Mouse (Mus musculus): Measurements from ENCODE around the gene Otub1.

The Otub1 gene

DNA sequence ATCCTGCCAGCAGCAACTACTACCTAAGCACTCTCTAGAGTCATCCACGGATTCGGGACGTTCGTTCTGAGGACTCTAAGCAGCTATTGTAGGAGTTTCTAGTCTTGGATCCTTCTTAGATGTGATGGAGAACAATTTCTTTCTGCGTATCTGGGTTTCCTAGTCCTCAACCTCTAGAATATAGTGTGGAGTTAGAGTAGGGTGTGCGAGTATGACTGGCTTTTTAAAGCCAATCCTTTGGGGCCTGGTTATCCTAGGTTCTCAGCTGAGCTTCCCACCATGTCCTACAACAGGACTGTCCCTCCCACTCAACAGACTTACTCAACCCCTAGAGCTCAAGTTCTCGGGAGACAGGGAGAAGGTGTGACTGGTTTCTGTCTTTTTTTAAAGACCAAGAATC lies 790 bp downstream of the Otub1 start:
- DNase-seq, result no peak

DNA sequence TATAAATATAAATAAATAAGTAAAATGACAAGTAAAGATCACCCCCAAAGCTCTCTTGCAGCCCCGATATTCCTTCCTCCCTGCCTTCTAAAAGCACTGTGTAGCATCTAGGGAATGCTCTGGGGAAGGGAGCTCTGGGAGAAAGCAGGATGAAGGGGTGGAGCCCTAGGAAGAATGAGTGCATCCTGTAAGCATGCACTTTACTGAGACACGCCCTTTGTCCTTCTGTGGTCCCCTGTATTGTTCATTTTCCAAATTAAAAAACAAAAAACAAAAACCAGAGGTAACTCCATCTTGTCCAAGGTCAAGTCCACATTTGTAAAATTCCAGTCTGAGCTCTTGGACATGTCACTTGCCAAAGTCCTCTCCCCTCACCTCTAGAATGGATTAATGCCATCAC lies 1.2 kb downstream of the Otub1 start:
- no peak for DNase-seq

DNA sequence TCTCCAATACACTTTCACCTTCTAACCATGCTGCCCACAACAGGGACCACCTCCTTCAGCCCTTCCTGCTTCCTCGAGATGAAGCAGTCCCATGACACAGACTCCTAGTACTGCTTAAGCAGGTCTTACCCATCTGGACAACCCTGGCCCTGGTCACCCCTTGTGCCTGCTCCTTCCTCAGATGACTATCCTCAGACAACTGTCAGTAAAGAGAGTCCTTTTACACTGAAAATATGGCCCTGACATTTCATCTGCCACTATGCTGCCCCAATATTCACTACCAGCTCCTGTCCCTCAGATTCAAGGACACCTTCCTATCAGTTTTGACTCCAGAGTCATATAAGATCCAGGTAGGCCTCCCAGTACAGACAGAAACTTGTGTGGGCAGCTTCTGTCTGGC lies 5.7 kb downstream of the Otub1 start:
- no peak for DNase-seq

DNA sequence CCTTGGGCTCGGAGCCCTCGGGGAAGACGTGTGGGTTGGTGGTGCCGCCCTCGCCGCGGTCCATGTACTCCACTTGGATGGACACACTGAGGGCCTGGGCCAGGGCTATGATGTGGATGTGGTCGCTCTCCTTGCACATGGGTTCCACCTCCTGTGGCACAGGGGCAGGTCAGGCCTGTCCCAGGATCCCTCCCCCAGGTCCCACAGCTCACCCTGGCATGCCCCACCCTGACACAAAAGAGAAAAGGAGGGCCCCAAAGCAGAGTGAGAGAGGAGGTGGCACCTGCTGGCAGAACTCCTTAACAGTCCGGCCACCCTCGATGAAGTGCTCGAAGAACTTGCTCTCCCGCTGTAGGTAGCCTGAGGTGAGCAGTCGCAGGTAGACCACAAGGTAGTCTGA lies 7.0 kb downstream of the Otub1 start:
- DNase-seq, result no peak

DNA sequence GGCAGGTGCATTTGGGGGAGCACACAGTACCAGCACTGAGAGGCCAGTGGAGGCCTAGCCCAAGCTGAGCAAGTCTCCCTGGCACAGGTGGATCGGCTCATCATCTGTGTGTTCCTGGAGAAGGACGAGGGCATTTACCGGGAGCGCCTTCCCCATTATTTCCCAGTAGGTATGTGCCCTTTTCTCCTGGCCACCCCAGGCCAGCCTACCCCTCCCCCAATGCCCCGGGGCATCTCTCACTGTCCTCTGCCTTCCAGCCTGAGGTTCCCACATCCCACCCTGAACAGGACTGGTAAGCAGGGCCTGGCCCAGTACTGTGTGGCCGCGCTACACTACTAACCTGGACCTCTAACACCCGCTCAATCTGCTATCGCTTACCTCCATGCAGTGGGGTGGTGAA lies 8.7 kb downstream of the Otub1 start:
- DNase-seq, result no peak

DNA sequence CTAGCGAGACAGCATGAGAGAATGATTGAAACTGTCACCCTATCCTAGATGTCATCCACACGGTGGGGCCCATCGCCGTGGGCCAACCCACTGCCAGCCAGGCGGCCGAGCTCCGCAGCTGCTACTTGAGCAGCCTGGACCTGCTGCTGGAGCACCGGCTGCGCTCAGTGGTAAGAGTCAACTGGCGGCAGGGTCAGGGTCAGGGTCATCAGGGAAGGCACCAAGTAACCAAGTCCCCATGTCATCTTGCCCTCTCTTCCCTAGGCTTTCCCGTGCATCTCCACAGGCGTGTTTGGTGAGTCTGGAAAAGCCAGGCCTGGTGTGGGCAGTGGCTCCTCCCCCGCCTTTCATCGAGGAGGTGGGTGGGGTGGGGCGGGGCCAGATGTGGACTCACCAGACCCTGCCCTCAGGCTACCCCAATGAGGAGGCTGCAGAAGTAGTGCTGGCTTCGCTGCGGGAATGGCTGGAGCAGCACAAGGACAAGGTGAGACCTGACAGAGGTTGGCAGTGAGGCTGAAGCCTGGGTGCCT lies 9.3 kb downstream of the Otub1 start:
- no peak for DNase-seq

DNA sequence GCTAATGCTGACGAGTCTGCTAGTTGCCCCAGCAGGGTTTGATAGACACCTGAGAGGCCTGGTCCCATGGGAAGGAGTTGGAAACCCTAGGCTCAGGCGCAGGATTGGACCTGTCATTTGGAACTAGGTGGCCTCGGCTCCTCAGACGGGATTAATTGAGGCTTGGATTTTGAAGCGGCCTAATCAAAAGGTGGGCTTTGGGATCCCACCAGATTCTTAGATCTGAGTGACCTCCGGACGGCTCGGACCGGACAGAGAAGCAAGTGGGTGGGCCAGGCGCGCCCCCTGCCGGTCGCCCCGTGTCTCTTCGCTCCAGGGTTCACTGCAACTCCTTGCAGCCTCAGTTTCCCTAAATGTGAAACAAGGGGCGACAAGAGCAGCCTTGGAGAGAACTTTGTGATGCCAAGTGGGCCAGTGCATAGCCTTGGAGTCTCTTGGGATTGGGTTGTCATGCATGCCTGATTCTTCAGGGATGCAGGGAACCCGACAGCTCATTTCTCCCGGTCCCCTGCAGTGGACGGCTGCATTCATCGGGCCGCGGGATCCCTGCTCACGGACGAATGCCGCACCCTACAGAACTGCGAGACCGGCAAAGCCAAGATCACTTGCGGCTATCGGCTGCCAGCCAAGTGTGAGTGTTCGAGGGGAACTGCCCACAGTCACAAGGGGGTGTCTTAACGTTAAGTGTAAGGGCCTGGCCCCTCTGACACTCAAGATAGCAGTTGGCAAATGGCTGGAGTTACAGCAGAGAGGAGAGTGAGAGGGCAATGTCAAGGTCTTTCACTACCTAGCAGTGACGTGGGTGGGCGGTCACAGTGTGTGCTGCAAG lies 10.0 kb downstream of the Otub1 start:
- DNase-seq, result peak; percentile 71

DNA sequence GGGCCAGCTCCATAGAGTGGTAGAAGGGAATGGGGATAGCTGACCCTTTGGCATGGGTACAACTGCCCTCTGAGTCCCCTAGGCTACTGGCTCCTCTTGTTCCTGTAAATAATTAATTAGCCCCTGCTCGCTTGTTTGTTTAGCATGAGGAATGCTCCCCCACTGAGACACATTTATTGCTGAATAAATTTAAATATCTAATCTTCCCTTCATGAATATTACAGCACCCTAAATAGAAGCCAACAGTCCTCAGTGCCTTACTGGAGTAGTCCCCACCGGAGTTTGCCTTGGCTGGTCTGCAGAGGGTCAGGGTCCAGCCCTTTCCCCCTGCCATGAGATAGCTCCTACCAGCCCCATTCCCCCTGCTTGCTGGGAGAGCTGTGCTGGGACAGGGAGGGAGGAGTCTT lies 13.6 kb downstream of the Otub1 start:
- DNase-seq, result no peak

DNA sequence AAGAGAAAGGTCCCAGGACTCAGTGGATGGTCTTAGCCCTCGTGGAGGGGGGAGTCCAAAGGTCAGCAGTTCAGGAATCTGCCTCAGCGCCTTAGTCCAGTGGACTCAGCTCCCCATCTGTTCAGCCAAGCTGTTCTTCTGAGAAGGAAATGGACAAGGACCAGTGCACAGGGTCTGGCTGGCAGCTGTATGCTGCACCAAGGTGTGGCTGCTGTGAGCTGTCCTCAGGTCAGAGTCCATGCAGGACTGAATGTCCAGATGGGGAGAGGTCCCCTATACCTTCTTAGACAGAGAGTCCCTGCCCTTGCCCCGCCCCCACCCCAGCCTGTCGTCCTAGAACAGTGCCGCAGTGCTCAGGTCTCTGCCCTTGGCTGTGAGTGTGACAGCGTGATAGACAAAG lies 14.5 kb downstream of the Otub1 start:
- no peak for DNase-seq

DNA sequence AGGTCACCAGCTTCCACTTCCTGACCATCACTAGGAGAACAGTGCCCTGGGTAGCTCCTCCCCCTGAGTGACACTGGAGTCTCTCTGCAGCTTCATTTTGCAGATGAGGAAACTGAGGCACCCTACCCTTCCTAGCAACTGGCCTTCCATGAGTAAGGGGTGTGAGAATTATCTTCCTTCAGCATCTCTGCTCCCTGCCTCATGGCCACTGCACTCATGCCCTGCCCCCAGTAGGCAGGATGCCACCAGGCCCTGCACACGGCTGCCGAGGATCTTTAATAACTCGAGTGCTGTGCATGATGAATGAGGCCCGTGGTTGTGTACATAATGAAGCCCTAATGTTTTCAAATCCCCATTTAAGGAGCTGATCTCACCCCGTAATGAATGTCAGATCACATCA lies 15.1 kb downstream of the Otub1 start:
- no peak for DNase-seq

DNA sequence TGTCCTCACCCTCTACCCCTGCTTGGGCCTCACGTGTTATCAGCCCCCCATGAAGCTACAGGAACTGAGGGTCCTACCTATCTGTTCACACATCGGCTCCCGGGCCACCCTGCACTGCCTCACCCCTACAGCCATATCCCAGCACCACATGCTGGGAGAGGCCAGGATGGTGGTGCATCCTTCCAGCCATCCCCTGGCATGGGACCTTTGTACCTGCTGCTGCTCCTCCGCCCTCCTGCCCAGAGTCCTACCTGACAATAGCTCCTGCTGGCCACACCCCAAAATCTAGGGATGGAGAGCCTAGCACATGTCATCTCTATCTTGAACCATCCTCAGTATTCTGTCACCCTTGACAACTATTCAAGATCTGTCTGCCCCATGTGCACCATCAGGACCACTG lies 17.1 kb downstream of the Otub1 start:
- DNase-seq, result no peak

DNA sequence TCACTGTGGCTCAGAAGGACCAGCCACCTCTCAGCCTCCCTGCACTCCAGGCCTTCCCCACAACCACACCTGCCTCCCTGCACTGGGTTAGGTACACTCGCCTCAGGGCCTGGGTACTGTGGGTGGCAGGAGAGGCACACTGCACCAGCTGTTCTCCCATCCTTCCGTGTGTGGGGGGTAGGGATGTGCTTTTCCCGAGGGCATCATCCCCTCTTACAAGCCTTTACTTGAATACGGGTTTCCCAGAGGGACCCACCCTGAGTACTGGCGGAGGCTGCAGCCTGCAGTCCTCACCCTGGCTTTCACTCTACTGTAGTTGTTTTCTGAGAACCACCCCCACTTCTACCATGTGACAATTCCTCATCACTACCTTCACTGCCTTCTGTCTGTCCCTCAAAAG lies 19.0 kb downstream of the Otub1 start:
- no peak for DNase-seq

DNA sequence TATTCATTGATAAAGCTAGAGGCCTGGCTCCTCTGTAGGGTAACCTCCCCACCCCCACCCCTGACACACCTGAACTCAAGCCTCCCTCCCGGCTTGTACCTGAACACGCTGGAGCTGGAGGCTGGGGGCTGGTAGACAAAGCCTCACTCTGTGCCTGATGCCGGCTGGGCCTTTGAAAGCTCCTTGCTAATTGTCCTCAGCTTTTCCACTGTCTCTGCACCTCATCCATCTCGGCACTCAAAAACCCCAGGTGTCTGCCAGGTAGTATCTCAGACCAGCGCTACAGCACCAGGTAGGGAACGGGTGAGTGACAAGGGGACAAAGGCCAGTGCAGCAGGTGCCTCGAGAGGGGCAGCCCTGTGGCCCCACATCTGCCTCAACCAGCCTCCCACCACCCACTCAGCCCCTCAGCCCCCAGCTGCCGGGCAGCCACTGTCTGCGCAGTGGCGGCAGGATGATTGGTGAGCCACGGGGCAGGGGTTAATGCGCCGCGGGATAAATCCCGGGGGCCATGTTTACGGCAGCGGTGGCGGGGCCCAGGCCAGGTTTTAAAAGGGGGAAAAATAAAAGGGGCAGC lies 20.3 kb downstream of the Otub1 start:
- DNase-seq, result no peak

DNA sequence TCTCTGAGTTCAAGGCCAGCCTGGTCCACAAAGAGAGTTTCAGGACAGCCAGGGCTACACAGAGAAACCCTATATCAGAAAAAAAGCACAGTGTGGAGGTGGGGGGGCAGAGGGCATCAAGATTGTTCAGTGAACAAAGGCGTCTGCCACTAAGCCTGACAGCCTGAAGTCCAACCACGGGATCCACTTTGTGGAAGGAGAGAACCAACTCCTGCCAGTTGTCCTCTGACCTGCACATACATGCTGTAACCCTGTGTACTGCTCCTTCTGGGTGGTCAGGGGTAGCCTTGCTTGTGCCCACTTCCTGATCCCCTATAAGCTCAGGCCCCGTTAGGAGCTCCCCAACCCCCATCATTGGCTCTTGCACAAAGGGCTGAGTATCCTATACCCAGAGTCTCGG lies 21.1 kb downstream of the Otub1 start:
- no peak for DNase-seq

DNA sequence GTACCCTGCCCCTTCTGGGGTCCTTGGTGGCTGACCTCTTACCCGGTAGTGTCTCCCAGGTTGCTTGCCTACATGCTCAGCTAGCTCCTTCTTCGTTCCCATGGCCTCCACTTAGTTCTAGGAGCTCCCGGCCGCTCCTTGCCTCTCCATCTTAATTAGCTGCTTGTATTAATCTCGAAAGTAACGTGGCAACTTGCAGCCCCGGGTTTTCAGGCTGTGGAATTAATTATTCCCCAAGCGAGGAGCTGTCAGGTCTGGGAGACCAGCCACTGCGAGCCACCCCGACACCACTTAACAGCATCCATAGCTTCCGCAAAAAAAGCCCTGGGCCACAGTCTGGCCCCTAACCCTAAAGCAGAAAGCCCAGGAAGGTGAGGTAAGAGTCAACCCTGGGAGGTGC lies 22.7 kb downstream of the Otub1 start:
- no peak for DNase-seq

DNA sequence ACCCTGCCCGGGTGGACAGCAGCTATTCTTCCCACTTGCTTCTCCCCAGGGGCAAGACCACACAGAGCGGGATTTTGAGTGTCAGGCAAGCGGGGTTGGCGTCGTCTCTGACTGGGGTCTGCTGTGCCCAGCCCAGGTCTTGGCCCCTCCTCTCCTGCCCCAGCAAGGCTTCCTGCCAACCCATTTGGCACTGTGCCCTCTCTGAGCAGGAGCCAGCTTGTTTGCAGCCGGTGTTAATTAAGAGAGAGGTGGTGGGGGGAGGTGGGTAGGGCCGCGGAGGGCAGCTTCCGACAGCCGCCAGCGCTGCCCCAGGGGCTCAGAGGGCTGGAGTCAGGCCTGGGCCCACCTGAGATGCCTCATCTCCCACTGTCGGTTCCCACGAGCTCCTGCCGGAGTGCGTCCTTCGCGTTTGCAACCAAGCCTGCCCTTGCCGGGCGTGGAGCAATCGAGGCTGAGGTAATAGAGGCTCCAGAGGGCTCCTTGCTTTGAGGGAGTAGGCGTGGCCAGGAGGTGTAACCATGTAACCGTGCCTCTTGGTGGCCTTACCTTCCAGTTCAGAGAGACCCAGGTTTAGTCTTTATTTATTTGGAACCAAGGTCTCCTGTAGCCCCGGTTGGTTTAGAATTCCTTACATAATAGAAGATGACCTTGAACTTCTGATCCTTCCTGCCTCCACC lies 23.7 kb downstream of the Otub1 start:
- peak; percentile 79 for DNase-seq

DNA sequence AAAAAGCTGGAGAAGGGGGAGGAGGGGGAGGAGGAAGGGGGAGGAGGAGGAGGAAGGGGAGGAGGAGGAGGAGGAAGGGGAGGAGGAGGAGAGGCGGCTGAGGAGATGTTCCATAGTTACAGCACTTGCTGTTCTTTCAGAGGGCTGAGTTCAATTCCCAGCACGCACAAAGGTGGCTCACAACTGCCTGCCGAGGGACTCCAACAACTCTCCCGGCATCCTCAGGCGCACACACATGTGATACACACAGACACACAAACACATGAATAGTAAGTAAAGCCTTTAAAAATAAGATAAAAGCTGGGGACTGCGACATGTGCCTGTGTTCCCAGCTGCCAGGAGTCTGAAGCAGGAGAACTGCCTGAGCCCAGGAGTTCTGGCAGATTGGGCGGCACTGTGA lies 24.6 kb downstream of the Otub1 start:
- no peak for DNase-seq

DNA sequence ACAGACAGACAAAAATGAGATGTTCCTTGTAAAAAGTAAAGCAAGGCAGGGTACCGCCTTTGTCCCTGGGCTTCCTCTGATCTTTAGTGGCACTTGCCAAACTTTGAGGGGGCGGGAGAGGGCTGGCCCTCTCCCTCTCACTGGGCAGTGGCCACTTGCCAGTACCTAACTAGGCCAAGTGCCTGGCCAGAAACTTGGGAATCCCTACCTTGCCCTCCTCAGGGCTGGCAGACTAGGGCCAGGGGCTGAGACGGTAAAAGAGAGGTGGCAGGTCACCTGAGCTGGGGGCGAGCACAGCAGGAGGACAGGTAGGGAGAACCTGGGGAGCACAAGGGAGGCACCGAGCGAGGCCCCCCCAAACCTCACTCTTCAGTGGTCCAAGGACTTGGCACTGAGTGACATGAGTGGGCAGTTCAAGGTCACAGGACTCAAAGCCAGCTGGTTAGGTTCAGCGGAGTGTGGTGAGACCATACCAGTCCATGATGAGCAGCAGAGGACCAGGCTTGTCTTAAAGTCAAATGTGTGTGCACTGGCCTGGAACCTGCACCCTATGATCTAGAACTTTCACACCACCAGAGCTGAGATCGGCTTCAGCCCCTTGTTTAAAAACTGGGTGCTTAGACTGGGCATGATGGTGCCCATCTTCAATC lies 25.2 kb downstream of the Otub1 start:
- no peak for DNase-seq

DNA sequence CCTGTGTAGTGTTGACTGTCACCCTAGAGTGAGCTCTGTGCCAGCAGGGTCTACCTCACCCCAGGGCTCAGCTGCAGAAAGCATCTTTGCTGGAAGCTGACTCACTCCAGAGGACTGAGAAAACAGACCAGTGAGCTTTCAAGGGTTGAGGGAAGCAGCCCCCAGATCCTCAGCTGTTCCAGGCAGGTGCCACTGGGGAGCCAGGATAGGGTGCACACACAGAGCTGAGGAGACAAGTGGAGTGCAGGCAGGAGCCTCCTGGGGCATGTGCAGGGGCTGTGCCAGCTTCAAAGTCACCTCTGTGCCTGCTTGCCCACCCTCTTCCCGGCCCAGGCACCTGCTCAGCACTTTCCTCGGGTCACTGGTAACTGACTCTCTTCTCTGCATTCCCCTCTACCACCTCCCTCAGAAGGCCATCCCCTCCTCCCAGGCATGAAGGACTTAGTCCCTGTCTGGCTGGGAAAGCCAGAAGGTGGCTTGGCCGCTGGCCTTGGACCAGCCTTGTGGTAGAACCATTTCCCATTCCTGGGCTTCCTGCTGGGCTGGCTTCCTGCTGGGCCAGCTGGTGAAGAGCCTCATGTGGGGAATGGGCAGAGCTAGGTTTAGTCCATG lies 27.2 kb downstream of the Otub1 start:
- peak; percentile 78 for DNase-seq

DNA sequence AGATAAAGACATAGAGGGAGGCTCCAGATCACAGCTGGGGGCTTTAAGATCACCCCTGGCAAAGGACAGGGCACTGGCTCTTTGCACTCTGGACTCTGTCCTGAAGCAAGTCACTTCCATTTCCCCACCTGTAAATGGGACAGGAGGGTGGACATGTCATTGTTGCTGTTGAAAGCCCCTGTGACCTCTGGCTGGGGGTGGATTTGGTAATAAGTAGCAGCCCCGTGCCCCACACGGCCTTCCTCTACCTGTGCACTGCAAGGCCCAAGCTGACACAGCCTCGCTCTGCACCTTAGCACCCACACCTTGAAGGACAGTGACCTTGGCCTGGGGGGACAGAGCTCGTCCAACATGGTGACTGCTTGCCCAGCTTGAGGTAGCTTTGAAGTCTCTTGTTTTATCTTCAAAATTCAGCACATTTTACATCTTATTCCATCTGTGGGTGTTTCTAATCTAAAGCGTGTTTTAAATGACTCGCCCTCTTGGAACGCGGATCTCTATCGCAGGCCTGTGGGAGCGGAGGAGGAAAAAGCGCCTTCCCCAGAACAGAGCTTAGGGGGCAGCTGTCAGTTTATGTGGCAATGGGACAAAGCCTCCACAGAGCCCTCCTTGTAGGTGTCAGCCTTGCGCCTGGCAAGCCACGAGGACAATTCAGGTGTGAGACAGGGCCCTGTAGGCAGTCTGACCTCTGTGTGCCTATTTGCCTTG lies 28.2 kb downstream of the Otub1 start:
- DNase-seq, result no peak

DNA sequence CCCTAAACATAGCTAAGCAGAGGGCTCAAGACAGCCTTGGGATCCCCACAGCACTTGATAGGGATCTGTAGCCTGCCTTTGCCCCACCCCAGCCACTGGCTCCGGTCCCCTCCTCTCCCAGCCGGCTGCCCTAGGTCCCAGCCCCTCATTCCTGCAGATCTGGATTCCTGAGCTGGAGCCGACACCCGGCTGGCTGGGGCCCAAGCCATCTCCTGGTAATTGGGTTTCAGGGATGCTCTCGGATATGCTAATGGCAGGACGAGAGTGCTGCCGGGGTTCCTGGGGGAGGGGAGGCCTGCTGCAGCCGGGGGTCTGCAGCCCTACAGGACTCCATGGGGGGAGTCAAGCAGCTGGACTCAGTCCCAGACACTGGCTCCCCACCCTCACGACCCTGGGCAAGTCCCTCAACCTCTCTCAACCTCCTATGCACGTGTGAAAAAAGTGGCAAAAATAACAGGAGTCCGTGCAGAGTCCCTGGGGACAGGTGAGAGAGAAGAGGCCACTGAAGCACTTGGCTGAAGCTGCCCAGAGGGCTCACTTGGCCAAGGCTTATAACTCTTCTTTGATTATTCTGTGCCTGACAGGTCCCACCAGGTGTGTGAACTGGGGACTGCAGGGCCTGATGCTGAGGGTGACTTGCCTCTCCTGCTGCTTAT lies 29.9 kb downstream of the Otub1 start:
- no peak for DNase-seq
